Mouse (Mus musculus) ES-E14 (cell line): ENCODE measurements at regions not wholly inside any gene's neighbourhood (a gene's known extent, or its start where the extent isn't known, plus 50 kb on each side); places are given as distances from the start of the nearest gene placed in this dataset.

Experiments used
- DNase-seq: peaks from one replicate; pipeline ENCODE4 v3.0.0-alpha.2; 2013; ENCODE audit warnings: low read depth, low spot score
- H3K27ac ChIP-seq: 2 replicates; pipeline ENCODE4 v1.5.1; 2012; ENCODE audit warnings: low read depth, mild to moderate bottlenecking, low read length, moderate library complexity, mixed read lengths; ENCODE audit not compliant: poor library complexity, insufficient read depth, severe bottlenecking
- H3K36me3 ChIP-seq: 2 replicates; pipeline ENCODE4 v1.6.1; 2012; ENCODE audit warnings: mild to moderate bottlenecking, low read length, moderate library complexity, mixed read lengths; ENCODE audit not compliant: control insufficient read depth, poor library complexity, insufficient read depth, severe bottlenecking
- H3K4me1 ChIP-seq, 2 experiments: fragments of 150-350 bp in 1 of 2; sonication (generic) in 1 of 2; 2 replicates each; pipeline ENCODE4 v1.6.1; 2012; ENCODE audit warnings: low read length in 2 of 2, mild to moderate bottlenecking in 1 of 2, mixed read lengths in 1 of 2; ENCODE audit not compliant: control insufficient read depth in 2 of 2, insufficient read depth in 2 of 2, poor library complexity in 1 of 2
- H3K4me3 ChIP-seq, 2 experiments: fragments of 150-350 bp in 1 of 2; sonication (generic) in 1 of 2; 2 replicates each; pipeline ENCODE4 v1.5.1; 2012; ENCODE audit warnings: low read length in 2 of 2, low read depth in 1 of 2, mild to moderate bottlenecking in 1 of 2, mixed read lengths in 1 of 2; ENCODE audit not compliant: insufficient read depth in 1 of 2, poor library complexity in 1 of 2, severe bottlenecking in 1 of 2
- H3K9ac ChIP-seq: 2 replicates; pipeline ENCODE4 v1.6.1; 2012; ENCODE audit warnings: low read depth, mild to moderate bottlenecking, low read length, mixed read lengths; ENCODE audit not compliant: poor library complexity, insufficient read depth, severe bottlenecking
- H3K9me3 ChIP-seq: fragments of 150-350 bp; sonication (generic); 2 replicates; pipeline ENCODE4 v1.6.1; 2012; ENCODE audit warnings: low read depth, mild to moderate bottlenecking, low read length; ENCODE audit not compliant: control insufficient read depth, insufficient read depth
- CHD2 ChIP-seq: IDR thresholded peaks from 2 replicates; pipeline ENCODE4 v1.6.1; 2014; ENCODE audit warnings: mild to moderate bottlenecking, low read depth, low read length, inconsistent platforms
- HCFC1 ChIP-seq: IDR thresholded peaks from 2 replicates; pipeline ENCODE4 v1.6.1; 2012; ENCODE audit warnings: low read length, inconsistent platforms, borderline replicate concordance; ENCODE audit not compliant: insufficient read depth
- MAFK ChIP-seq: IDR thresholded peaks from 2 replicates; pipeline ENCODE4 v1.6.1; 2014; ENCODE audit warnings: mild to moderate bottlenecking, low read depth, low read length, inconsistent platforms; ENCODE audit not compliant: insufficient read depth
- ZC3H11A ChIP-seq: IDR thresholded peaks from 2 replicates; pipeline ENCODE4 v1.6.1; 2012; ENCODE audit warnings: low read depth, mild to moderate bottlenecking, inconsistent platforms, low read length, borderline replicate concordance
- ZNF384 ChIP-seq: IDR thresholded peaks from 2 replicates; pipeline ENCODE4 v1.6.1; 2012; ENCODE audit warnings: low read depth, low read length, inconsistent platforms
- in situ Hi-C, 2 experiments: fragments of 600-800 bp; cut with MboI; formaldehyde crosslinking; loops; one replicate each; pipeline ENCODE4 v1.15.1; 2025; ENCODE audit warnings: low sequenced_read_pairs in 2 of 2, inconsistent platforms in 1 of 2; ENCODE audit not compliant: unreplicated experiment in 2 of 2

- H3K9me3 ChIP-seq, result no peaks in the 10 kb centered on the region
- no peak for TF ChIP-seq MAFK
- TF ChIP-seq ZC3H11A, result no peak
- TF ChIP-seq CHD2, result no peak
- TF ChIP-seq HCFC1, result no peak
- TF ChIP-seq ZNF384, result no peak
- no peaks in the 10 kb centered on the region for H3K36me3 ChIP-seq
- no peak for DNase-seq
- H3K9ac ChIP-seq, result no peak overlapping the region
- H3K4me1 ChIP-seq, result no peaks in the 10 kb centered on the region
- H3K27ac ChIP-seq, result no peak overlapping the region
- in situ Hi-C loops, result no loop called here
- H3K4me3 ChIP-seq, result no peak overlapping the region
These were observed 887.3 kb upstream of the Flrt2 start for GRCm38 (mm10) chr12:94804692-94805091.

- TF ChIP-seq ZC3H11A (no peak), HCFC1 (no peak), ZNF384 (no peak), MAFK (no peak), CHD2 (no peak)
- Histone ChIP-seq H3K9me3 (no peaks in the 10 kb centered on the region), H3K4me1 (no peaks in the 10 kb centered on the region), H3K36me3 (no peaks in the 10 kb centered on the region), H3K4me3 (no peak overlapping the region), H3K9ac (no peak overlapping the region), H3K27ac (no peak overlapping the region)
- DNase-seq, result no peak
- in situ Hi-C loops, result no loop called here
These were observed 860.6 kb upstream of the Flrt2 start for GRCm38 (mm10) chr12:94831400-94831799.

- TF ChIP-seq ZNF384, result no peak
- no peak for TF ChIP-seq MAFK
- no peak for TF ChIP-seq HCFC1
- TF ChIP-seq CHD2, result no peak
- no peak for TF ChIP-seq ZC3H11A
- in situ Hi-C loops, result no loop called here
- H3K27ac ChIP-seq, result no peak overlapping the region
These were observed 829.3 kb upstream of the Flrt2 start for GRCm38 (mm10) chr12:94862720-94863119.

GRCm38 (mm10) chr12:94910816-94911215 is 781.2 kb upstream of the Flrt2 start:
- in situ Hi-C loops, result no loop called here
- Histone ChIP-seq H3K36me3 (no peaks in the 10 kb centered on the region), H3K9me3 (no peaks in the 10 kb centered on the region), H3K27ac (no peak overlapping the region), H3K4me3 (no peak overlapping the region), H3K4me1 (no peaks in the 10 kb centered on the region), H3K9ac (no peak overlapping the region)
- no peak for TF ChIP-seq ZC3H11A
- no peak for TF ChIP-seq HCFC1
- no peak for TF ChIP-seq ZNF384
- TF ChIP-seq CHD2, result no peak
- no peak for TF ChIP-seq MAFK
- DNase-seq, result no peak

More at GRCm38 (mm10) chr12:94862720-94863119, 829.3 kb upstream of the Flrt2 start:
- no peak overlapping the region for H3K9ac ChIP-seq
- H3K4me3 ChIP-seq, result no peak overlapping the region
- H3K36me3 ChIP-seq, result no peaks in the 10 kb centered on the region
- no peaks in the 10 kb centered on the region for H3K4me1 ChIP-seq
- no peak for DNase-seq
- no peaks in the 10 kb centered on the region for H3K9me3 ChIP-seq

- no peak overlapping the region for H3K27ac ChIP-seq
- no peak overlapping the region for H3K9ac ChIP-seq
- H3K4me3 ChIP-seq, result no peak overlapping the region
- in situ Hi-C loops, result no loop called here
- H3K36me3 ChIP-seq, result no peaks in the 10 kb centered on the region
- TF ChIP-seq MAFK, result no peak
- TF ChIP-seq CHD2, result no peak
- no peak for TF ChIP-seq ZC3H11A
- no peak for TF ChIP-seq ZNF384
- no peak for DNase-seq
- H3K9me3 ChIP-seq, result no peaks in the 10 kb centered on the region
- no peaks in the 10 kb centered on the region for H3K4me1 ChIP-seq
These were observed 749.0 kb upstream of the Flrt2 start for GRCm38 (mm10) chr12:94943067-94943466.
